Mouse (Mus musculus) cerebellum, adult 18-20 months (tissue): Measurements from ENCODE around the gene Zfp180.
A peak's percentile ranks its signal among the peaks of the same experiment; 100 is the strongest.
"Not testable (repeated sequence)": the region's sequence is repeated elsewhere in the genome, so short reads cannot be mapped to it uniquely, and the experiment has no call there.

Experiments
- DNase-seq, 2 experiments: peaks; one replicate each; pipeline ENCODE4 v3.0.0; 2021

The Zfp180 gene

DNA sequence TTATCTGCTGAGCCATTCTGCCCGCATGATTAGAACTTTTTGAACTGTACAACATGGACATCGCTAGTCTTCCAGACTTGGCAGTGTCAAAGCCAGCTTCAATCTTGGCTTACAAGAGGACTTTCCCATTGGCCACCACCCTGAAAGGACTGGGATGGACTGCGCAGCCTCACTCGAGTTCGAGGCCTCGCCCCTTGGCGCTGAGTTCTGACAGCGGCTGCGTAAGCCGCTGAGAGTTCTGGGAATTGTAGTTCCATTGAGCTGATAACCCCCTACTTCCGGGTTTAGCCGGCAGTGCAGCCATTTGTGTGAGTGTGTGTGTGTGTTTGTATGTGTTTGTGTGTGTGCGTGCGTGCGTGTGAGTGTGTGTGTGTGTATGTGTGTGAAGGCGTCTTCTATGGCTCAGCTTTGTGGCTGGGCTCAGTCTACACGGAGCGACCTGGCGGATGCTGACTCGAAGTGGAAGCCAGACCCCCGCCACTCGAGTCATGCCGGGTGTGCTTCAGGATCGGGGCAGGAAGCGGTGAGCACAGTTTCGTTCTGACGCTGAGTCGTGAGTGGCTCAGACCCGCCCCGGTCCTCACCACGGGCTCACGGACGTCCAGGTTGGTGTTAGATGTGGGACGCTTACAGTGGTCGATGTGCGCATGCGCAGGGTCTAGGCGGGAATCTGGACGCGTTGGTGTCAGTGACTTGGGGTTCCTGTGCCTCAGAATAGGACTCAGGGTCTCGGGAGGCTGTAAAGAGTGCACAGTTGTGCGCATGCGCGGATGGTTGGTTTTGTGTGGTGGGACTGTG lies at the start of gene Zfp180:
Zfp180 (plus strand) TSS at position 291 of the 798 bp plus-strand sequence.
- peak; percentile 94 to 98 for DNase-seq

DNA sequence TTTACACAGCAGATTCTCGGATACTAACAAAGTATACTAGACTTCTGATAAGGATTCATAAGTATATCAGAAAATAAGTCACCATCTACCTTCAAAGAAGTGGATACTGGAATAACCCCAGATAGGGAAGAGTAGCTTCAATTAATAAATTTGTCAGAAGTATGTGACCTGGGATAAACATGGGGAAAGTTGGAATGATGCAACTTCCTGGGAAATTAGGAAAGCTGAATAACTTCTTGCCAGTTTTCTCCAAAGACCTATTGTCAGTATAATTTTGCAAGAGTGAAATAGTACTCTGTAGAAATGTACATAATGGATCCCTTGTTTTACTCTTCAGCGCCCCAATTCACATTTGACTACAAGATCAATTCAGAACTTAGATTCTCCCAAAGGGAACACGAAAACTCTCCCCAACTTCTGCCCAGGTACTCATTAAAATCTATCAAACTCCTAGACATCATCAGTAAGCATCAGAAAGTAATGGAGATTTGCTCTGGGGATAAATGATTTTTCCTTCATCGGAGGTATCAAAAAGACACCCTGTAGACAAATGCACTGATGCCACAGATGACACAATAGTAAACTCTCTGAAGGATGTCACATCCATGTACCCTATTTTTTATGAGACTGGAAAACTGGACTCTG lies 28.9 kb upstream of the Zfp180 start, which contains the start of gene Vmn1r183:
Vmn1r183 (plus strand) TSS at position 595 of the 645 bp plus-strand sequence.
- no peak for DNase-seq

DNA sequence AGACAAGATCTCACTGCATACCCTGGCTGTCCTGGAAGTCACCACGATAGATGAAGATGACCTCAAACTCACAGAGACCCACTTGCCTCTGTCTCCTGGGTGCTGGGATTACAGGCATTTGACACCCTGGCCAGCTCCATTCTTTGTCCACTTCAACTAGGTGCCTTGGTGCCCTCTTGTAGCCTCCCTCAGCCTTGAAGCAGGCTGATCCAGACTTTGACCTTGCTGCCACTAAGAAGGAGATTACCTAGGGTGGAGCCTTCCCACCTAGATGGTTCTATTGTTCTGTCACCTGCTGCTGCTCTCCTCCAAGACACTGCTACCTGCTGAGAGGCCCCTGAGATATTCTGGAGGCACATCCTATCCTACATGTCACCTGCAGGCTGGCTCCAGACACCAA lies 7.3 kb upstream of the Zfp180 start:
- DNase-seq: not testable (repeated sequence)

- no peak for DNase-seq
Observed at GRCm38 (mm10) chr7:24082457-24083235, 922 bp downstream of the Zfp180 start.

DNA sequence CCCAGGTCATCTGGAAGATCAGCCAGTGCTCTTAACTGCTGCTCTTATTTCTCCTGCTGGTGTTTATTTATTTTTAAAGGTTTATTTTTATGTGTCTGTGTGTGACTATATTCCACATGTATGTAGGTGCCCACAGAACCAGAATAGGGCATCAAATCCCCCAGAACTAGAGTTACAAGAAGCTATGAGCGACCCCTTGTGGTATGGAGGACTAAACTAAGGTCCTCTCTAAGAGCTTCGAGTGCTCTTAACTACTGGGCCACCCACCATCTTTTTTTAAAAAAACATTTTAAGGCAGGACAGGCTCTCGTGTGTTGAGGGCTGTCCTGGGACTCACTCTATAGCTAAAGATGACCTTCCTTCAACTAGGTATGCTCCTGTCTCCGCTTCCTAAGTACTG lies 5.1 kb downstream of the Zfp180 start:
- no peak for DNase-seq

DNA sequence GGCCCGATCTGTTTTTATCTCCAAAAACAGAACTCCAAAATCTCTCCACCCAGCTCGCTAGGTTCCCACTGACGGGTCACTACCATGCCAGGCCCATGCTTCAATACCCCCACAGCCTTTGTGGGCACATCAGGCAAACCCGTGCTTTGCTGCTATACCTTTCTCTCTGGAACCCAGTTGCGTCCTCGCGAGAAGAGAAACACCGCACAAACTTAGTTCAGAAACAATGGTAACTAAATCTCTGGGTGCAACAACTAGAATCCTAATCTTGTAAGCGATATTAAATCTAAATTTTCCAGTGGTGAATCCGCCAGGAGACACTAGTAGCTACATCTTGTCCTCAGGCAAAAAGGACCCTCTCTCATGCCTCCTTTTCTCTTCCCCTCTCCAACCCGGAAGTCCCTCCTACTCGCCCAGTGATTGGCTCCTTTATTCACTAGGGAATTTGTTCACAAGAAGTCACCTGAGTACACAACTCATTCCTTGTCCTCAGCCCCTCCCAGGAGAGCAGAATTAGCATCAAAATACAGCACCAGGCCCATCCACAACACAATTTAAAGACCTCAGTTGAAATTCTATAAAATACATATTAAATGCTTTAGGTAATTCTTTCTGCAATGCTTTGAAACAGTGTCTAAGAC lies 5.9 kb downstream of the Zfp180 start:
- no peak for DNase-seq

- no peak for DNase-seq
Observed at GRCm38 (mm10) chr7:24104403-24104802, 22.7 kb downstream of the Zfp180 start.

DNA sequence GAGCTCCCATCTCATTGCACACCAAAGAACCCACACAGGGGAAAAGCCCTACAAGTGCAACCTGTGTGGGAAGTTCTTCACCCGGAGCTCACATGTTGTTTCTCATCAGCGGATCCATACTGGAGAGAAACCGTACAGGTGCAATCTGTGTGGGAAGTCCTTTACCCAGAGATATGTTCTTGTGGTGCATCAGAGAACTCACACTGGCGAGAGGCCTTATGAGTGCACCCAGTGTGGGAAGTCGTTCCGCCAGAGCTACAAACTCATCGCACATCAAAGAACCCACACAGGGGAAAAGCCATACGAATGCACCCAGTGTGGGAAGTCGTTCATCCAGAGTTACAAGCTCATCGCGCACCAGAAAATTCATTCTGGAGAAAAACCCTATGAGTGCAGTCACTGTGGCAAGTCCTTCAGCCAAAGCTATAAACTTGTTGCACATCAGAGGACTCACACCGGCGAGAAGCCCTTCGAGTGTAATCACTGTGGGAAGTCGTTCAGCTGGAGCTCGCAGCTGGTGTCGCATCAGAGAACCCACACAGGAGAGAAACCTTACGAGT lies 23.5 kb downstream of the Zfp180 start:
- DNase-seq: no peak

DNA sequence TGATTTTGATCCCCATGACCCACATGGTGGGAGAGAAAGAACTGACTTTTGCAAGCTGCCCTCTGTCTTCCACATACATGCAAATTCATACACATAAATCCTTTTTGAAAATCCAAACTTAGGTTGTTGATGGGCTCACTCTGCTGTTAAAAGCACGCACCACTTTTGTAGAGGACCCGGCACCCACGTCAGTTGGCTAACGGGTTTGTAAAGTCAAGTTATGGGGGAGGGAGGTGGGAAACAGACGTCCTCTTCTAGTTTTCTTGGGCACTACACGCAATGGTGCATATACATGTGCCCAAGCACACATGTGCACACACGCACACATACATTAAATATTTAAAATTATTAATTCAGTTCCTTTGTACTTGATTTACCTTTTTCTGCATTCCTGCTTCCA lies 29.1 kb downstream of the Zfp180 start:
- no peak for DNase-seq

GRCm38 (mm10) chr7:24111772-24112155 lies 30.0 kb downstream of the Zfp180 start:
- DNase-seq: no peak

GRCm38 (mm10) chr7:24112156-24112856 lies 30.6 kb downstream of the Zfp180 start, which contains the start of gene Zfp112:
TSS of gene Zfp112 (plus strand) at chr7:24112314.
- DNase-seq: peak; percentile 84 to 95

DNA sequence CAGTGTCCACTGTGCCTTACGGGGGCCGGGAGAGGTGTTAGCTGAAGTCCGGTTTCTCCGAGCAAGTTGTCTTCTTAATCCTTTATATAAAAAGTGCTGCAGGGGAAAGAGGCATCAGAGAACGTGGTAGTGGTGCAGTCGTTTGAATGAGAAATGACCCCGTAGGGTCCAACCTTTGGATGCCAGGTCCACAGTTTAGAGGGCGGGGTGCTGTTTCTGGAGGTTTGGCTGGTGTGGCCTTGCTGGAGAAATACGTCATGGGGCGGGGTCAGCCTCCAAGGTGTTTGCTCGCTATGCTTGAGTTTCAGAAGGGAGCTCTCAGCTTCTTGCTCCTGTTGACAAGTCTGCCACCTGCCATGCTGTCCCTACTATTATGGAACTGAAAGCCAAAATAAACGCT lies 31.3 kb downstream of the Zfp180 start:
- DNase-seq: peak; percentile 67 to 76

DNA sequence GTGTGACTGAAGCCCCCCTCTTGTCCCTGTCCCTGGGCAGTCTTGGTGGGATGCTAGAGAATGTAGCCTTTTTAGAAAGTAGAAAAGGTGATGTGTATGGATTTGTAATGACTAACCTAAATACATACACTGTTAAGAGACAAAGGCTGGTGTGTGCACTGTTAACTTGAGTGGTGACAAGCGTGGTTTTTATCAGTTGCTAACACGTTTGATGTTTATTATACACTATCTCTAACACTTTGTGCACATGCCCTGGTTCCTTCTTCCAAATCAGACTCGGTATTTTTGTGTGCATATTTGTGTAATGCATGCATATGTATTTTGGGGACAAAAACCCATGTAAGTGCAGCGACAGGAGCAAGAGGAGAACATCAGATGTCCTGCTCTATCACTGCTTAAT lies 34.9 kb downstream of the Zfp180 start:
- no peak for DNase-seq

DNA sequence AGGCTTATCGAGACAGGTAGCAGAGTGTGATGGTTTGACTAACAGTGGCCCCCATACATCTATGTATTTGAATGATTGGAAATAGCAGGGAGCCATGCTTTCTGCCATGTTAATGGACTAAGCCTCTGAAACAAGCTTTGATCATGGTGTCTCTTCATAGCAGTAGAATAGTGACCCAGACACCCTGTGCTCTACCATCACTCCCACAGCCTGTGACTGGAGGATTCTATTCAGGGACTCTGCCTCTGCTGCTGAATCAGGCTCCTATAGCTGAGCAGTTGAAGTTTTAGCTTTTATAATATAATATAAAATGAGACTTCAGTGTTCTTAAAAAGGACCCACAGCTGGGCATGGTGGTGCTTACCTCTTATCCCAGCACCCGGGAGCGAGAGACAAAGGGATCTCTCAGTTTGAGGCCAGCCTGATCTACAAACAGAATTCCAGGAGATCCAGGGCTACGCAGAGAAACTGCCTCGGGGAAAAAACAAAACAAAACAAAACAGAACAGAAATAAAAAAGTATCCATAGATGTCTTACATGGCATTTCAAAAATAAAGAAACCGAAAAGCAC lies 51.8 kb downstream of the Zfp180 start:
- DNase-seq: no peak

- DNase-seq: peak; percentile 89 to 93
Observed at GRCm38 (mm10) chr7:24133996-24134828, 52.5 kb downstream of the Zfp180 start, which contains the start of gene Zfp235. TSS of gene Zfp235 (plus strand) at chr7:24134169.

- DNase-seq: no peak
Observed at GRCm38 (mm10) chr7:24142566-24142965, 60.8 kb downstream of the Zfp180 start.

DNA sequence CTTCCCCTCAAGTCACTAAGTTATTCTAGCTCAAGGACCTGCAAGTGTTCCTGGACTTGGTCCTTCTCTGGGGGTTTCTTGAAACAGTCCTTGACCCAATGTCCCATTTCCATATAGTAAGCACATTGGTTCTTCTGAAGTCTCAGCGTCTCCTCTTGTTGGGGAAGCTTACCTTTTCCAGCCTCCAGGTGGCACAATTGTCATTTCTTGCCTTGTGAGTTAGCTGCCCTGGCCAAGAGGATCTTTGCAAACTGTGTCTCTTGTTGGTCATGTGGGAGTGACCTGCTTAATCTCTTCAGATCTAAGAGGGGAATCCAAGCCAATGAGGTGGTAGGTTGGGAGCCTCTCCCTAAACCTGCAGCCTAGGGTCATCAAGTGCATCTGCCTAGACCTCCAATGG lies 71.5 kb downstream of the Zfp180 start:
- DNase-seq: no peak
